Mouse (Mus musculus) stomach, postnatal 0 days (tissue): ENCODE results near the gene Ypel2. TPM values are rescaled to one million over a fixed set of nuclear protein-coding genes. Genes with fewer than 3 reads are reported as not detected.

Source experiments
- ATAC-seq: fragments of 200-750 bp; cut with Nextera tagmentation; 2 replicates; pipeline ENCODE4 v1.8.0; 2017; ENCODE audit not compliant: low FRiP score, low TSS enrichment
- DNase-seq: peaks from one replicate; pipeline ENCODE4 v3.0.0-alpha.2; 2016; ENCODE audit warnings: low spot score
- H3K27ac ChIP-seq: fragments of 300-500 bp; sonication (generic); replicated peaks from 2 replicates; pipeline ENCODE4 v1.5.1; 2014; ENCODE audit warnings: mild to moderate bottlenecking, control low read depth
- H3K27me3 ChIP-seq: fragments of 300-500 bp; sonication (generic); 2 replicates; pipeline ENCODE4 v1.6.1; 2014; ENCODE audit warnings: low read length; ENCODE audit not compliant: control insufficient read depth, insufficient read depth
- H3K36me3 ChIP-seq: fragments of 300-500 bp; sonication (generic); 2 replicates; pipeline ENCODE4 v1.6.1; 2014; ENCODE audit warnings: low read length, mixed read lengths; ENCODE audit not compliant: control insufficient read depth, insufficient read depth
- H3K4me1 ChIP-seq: fragments of 300-500 bp; sonication (generic); replicated peaks from 2 replicates; pipeline ENCODE4 v1.6.1; 2014; ENCODE audit warnings: antibody characterized with exemption; ENCODE audit not compliant: control insufficient read depth, insufficient read depth
- H3K4me2 ChIP-seq: fragments of 300-500 bp; sonication (generic); replicated peaks from 2 replicates; pipeline ENCODE4 v1.6.1; 2014; ENCODE audit warnings: low read depth, mild to moderate bottlenecking, control low read depth, moderate library complexity
- H3K4me3 ChIP-seq: fragments of 300-500 bp; sonication (generic); 2 replicates; pipeline ENCODE4 v1.5.1; 2014; ENCODE audit warnings: low read depth, low read length, control low read depth
- H3K9ac ChIP-seq: fragments of 300-500 bp; sonication (generic); 2 replicates; pipeline ENCODE4 v1.6.1; 2014; ENCODE audit warnings: mild to moderate bottlenecking, low read length, control low read depth, mixed read lengths
- H3K9me3 ChIP-seq: fragments of 300-500 bp; sonication (generic); 2 replicates; pipeline ENCODE4 v1.6.1; 2016; ENCODE audit warnings: low read length; ENCODE audit not compliant: control insufficient read depth
- CTCF ChIP-seq: IDR thresholded peaks from 2 replicates; pipeline ENCODE4 v1.5.1; 2016; ENCODE audit warnings: antibody characterized with exemption, low read depth, mild to moderate bottlenecking, moderate library complexity
- EP300 ChIP-seq: optimal IDR thresholded peaks from 2 replicates; pipeline ENCODE3; 2016; ENCODE audit warnings: antibody characterized with exemption
- WGBS: fragments of 180-500 bp; shearing (Covaris S2); extraction: QIAGEN DNeasy Blood & Tissue Kit; methylation state at CpG from one replicate; pipeline ENCODE4 v1.1.7; 2014; 5-methylcytosine and 5-hydroxymethylcytosine counted together
- polyA plus RNA-seq: library from polyadenylated mRNA; unstranded; fragments of >200 nt; fragmentation: Nextera tagmentation; extraction: Ambion mirVana; gene quantifications from 2 replicates; pipeline ENCODE4 v1.2.1, GENCODE M21; 2015

Gene Ypel2
- polyA plus RNA-seq, 1 experiment from 2014 or later, result 4.0 TPM

- Histone ChIP-seq H3K4me2 (no peak overlapping the region), H3K27ac (0 out of 2 replicates have a peak overlapping the region, but pooled peaks have one; percentile 45), H3K4me3 (no peak overlapping the region), H3K9me3 (no peaks in the 10 kb centered on the region), H3K27me3 (no peaks in the 10 kb centered on the region), H3K9ac (no peak overlapping the region), H3K4me1 (peaks cover 21% of the 10 kb centered on the region), H3K36me3 (no peaks in the 10 kb centered on the region)
- TF ChIP-seq EP300, result no peak
- no peak for TF ChIP-seq CTCF
- DNase-seq (no peak), ATAC-seq (no peak)
- WGBS, result 56% methylated on average over 1 of the region's 1 CpGs
Observed at GRCm38 (mm10) chr11:86963027-86963426, 30.5 kb downstream of the Ypel2 start.

GRCm38 (mm10) chr11:86962362-86962761, 31.1 kb downstream of the Ypel2 start:
- peak; percentile 42 for DNase-seq
- ATAC-seq, result peak; percentile 41; the same call in 1 of the 2 replicates
- Histone ChIP-seq H3K9ac (no peak overlapping the region), H3K27ac (peak overlapping the region; percentile 50), H3K4me2 (no peak overlapping the region), H3K9me3 (no peaks in the 10 kb centered on the region), H3K27me3 (no peaks in the 10 kb centered on the region), H3K4me3 (no peak overlapping the region), H3K36me3 (no peaks in the 10 kb centered on the region), H3K4me1 (peaks cover 21% of the 10 kb centered on the region)
- TF ChIP-seq EP300, result no peak
- TF ChIP-seq CTCF, result no peak
- WGBS, result 30% methylated on average over 2 of the region's 2 CpGs

DNA sequence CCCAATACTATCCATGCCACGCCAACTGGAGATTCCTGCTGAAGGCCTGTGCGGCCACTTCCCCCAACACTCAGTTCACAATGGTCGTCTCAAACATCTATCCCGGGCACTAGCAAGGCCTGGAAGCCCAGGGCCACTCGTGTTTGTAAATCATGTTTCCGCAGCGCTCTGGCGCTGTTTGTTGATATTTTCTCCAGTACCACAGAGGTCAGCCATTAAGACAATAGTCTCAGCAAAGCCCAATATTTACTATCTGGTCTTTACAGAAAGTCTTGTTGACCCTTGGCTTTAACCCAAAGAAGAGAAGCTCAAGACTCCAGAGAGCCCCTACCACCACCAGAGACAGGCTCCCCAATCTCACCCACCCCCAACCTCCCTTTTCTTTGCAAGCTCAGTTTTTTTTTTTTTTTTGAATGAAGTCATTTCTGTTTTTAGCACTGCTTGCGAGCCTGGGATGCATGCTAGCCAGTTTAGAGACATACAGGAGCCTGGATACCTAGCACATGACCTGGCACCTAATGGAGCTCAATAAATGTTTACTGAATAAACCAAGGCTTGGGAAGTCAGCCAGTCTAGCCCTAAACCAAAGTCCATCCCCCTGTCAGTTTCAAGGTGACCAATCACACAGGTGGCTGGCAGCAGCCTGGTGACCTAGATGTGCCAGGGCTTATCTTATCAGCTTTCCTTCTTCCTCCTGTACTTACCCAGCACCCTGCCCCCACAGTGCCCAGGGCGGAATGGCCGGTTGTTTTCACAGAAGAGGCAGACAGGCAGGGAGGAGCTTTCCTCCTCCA, 31.8 kb downstream of the Ypel2 start:
- peaks cover 21% of the 10 kb centered on the region for H3K4me1 ChIP-seq
- no peaks in the 10 kb centered on the region for H3K9me3 ChIP-seq
- TF ChIP-seq EP300, result no peak
- no peak for TF ChIP-seq CTCF
- no peaks in the 10 kb centered on the region for H3K36me3 ChIP-seq
- peak; percentile 88 for DNase-seq
- H3K9ac ChIP-seq, result no peak overlapping the region
- ATAC-seq, result peak; percentile 96
- H3K4me2 ChIP-seq, result no peak overlapping the region; the same call in 1 of the 2 replicates
- peak overlapping the region; percentile 50 for H3K27ac ChIP-seq
- 33% methylated on average over 11 of the region's 11 CpGs for WGBS
- H3K27me3 ChIP-seq, result no peaks in the 10 kb centered on the region
- H3K4me3 ChIP-seq, result no peak overlapping the region

- Histone ChIP-seq H3K9me3 (no peaks in the 10 kb centered on the region), H3K4me2 (no peak overlapping the region), H3K27ac (peak overlapping the region; percentile 50), H3K9ac (no peak overlapping the region), H3K27me3 (no peaks in the 10 kb centered on the region), H3K4me1 (peaks cover 25% of the 10 kb centered on the region), H3K4me3 (no peak overlapping the region), H3K36me3 (no peaks in the 10 kb centered on the region)
- 48% methylated on average over 2 of the region's 2 CpGs for WGBS
- no peak for ATAC-seq
- DNase-seq, result no peak
- TF ChIP-seq CTCF, result no peak
- no peak for TF ChIP-seq EP300
Observed at GRCm38 (mm10) chr11:86960331-86960730, 33.2 kb downstream of the Ypel2 start.

- H3K4me2 ChIP-seq, result no peak overlapping the region
- no peaks in the 10 kb centered on the region for H3K9me3 ChIP-seq
- H3K36me3 ChIP-seq, result no peaks in the 10 kb centered on the region
- peaks cover 27% of the 10 kb centered on the region for H3K4me1 ChIP-seq
- H3K9ac ChIP-seq, result peak overlapping the region; percentile 28; the same call in 1 of the 2 replicates
- WGBS, result 32% methylated on average over 12 of the region's 12 CpGs
- H3K4me3 ChIP-seq, result no peak overlapping the region
- H3K27me3 ChIP-seq, result no peaks in the 10 kb centered on the region
- peak overlapping the region; percentile 9 for H3K27ac ChIP-seq
- TF ChIP-seq EP300, result no peak
- no peak for TF ChIP-seq CTCF
- DNase-seq (no peak), ATAC-seq (no peak)
Observed at GRCm38 (mm10) chr11:86958721-86959675, 34.5 kb downstream of the Ypel2 start.
